Mouse (Mus musculus) retina, postnatal 7 days (tissue): Measurements from ENCODE around the gene Il12rb1.
"Not testable (repeated sequence)": the region's sequence is repeated elsewhere in the genome, so short reads cannot be mapped to it uniquely, and the experiment has no call there.

Source experiments
- DNase-seq: peaks from one replicate; pipeline ENCODE4 v3.0.0-alpha.2; 2012; ENCODE audit warnings: low read depth, low spot score

Gene Il12rb1

DNA sequence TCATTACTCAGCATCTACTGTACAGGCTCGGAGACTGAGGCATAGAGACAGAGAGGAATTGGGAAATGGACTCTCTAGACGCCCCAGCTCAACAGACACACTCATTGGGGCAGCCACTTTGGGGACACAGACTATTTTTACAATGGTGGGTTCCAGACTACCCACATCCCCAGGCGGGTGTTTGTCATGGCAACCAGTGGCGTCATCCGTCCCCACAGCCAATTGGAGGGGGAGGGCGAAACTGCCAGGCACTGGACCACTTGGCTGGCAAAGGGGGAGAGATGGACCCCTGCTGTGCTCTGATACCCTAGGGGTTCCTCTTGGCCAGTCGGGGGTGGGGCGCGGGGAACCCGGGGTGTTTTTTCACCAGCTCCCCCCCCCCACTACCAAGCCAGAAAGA, 7.6 kb upstream of the Il12rb1 start:
- no peak for DNase-seq

DNA sequence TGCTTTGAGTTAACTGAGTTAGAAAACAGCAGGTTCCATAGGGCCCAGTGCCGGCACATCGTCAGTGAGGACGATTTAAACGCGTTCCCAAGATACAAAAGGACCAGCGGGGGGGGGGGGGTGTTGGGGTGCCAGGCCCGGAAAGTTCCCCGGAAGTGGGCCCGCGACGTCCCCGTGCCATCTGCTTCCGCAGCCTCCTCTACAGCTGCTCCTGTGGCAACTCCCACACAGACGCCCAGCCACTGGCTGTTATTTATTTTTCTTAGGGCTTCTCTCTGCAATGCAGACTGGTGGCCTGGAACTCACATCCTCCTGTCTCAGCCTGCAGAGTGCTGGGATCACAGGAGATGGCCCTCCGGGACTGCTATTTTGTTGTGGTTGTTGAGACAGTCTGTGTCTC, 7.1 kb upstream of the Il12rb1 start:
- DNase-seq: no peak

DNA sequence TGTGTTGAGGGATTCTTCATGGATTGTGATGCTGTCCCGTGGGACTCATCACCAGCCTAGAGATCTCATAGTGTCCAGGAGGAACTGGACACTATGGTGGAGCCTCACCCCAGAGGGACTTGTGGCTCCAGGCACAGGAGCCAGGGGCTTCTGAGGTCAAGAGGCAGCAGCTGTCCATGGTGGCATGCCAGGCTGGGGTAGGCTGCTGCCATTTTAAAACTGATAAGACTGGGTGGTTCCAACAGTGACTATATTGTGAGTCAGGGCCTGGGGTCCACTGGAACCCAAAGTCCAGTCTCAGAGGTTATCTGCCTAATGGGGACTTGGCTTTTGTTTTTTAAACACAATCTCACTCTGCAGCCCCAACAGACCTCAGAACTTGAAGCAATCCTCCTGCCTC, 6.4 kb upstream of the Il12rb1 start:
- no peak for DNase-seq

DNA sequence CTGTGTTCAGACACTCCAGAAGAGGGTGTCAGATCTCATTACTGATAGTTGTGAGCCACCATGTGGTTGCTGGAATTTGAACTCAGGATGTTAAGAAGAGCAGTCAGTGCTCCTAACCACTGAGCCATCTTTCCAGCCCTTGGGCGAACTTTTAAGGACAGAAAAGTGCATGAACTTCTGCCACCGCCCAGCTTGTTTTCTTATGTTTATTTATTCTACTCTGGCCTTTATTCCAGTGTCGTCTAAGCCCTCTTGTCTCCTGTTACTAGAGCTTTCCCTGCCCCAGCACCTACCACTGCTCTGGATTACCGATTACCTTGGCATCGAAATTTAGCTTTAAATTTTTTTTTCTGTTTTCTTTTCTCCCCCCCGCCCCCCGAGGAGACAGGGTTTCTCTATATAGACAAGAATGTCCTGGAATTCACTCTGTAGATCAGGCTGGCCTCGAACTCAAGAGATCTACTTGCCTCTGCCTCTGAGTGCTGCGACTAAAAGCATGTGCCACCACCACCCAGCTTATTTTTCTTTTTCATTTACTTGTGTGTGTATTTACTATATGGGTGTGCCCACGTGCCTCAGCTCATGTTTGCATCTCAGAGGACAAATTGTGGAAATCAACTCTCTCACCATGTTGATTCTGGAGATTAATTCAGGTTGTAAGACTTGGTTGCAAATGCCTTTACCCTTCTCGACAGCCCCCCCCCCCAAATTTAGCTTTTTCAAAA, 5.3 kb upstream of the Il12rb1 start:
- DNase-seq: no peak

DNA sequence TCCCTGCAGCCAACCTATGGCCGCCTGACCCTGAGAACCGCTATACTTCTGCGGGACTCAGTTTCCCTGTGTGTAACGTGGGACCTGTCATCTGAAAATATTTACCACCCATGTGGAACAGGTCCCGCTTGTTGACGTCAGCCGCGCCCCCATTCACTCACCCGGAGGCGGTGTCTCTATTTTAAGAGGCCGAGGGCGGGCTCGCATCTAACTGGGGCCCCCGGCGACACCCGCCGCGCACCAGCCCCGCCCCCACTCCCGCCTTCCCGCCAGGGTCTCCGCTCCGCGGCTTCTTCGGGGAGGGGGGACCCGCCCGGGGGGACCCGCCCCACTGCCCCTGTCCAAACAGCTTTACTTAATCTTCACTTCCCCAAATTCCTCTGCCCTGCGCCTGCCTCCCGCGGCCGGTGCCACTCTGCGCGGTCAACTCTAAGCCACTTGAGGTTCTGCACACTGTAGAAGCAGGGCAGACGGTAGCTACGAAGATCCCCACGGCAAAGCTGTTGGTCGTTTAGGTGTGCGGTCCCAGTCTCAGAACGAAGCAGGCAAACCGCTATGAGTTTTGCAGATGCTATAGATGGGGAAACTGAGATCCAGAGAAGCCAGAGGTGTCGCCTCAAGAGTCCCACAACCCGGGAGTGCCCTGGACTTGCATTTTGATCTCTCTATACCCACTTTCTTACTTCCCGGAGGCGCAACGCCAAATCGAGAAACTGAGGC, 4.3 kb upstream of the Il12rb1 start:
- DNase-seq: no peak

DNA sequence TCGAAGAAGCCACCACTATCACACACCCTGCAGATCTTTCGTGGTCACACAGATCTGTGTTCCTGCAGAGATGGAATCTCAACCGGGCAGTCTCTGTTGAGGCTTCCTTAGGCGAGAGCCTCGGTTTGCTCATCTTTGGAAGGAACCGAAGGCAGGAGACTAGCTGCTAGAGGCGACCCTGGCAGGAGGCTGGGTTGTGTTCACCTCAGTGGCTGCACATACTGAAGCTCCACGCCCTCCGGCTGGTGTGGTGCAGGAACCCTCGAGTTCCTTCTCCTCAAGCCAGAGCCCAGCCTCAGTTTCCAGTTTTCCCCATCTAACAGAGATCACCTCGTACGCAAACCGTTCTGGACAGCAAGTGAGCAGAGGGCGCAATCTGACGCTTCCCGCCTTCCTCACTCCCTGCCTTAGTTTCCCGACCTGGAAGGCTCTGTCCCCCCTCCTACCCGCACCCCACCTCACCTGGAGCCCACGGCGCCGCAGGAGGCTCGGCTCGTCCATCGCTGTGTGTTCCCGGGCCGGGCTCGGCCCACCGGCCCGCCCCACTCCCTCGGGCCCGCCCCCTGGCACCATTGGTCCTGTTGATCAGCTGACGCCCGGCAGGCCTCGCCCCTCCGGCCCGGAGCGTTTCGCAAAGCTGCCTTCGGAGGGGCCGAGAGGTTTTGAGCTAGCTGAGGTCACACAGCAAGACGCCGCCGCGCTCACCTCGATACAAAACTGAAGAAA, 3.6 kb upstream of the Il12rb1 start, which contains the start of gene Mast3:
Mast3 (minus strand) TSS at position 574 of the 726 bp plus-strand sequence.
- peak; percentile 54 for DNase-seq

DNA sequence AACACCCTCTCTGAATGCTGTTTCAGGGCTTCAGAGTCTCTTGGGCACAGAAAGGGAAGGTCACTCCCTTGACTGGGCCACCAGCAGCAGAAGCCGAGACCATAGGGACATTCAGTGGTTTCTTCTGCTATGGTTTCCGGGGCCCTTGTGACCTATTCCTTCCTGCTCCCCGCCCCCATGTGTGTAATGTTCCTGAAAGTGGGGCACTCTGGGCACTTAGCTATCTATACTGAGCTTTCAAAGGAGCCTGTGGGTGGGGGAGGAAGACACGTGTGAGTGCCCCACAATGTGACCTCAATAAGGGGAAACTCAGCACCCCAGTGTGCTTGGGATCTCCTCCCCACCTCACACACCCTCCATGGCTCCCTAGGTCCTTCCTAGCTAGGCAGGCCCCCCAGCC, 1.7 kb upstream of the Il12rb1 start:
- no peak for DNase-seq

DNA sequence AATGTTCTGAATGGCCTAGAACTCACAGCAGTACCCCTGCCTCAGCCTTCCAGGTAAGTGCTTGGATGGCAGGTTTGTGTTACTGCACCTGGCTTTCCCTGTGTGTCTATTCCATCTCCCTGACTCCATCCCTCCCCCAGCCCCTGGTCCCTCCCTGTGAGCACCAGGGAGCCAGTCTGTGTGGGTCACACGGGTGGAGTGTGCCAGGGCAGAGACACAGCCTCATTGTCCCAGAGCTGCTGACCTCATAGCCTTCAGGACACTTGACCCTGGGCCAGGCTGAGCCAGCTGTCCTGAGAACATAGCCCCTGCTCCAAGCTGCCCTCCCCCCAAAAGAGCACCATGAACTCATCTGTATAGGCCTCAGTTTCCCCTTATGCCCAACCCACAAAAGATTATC, 945 bp upstream of the Il12rb1 start:
- no peak for DNase-seq

DNA sequence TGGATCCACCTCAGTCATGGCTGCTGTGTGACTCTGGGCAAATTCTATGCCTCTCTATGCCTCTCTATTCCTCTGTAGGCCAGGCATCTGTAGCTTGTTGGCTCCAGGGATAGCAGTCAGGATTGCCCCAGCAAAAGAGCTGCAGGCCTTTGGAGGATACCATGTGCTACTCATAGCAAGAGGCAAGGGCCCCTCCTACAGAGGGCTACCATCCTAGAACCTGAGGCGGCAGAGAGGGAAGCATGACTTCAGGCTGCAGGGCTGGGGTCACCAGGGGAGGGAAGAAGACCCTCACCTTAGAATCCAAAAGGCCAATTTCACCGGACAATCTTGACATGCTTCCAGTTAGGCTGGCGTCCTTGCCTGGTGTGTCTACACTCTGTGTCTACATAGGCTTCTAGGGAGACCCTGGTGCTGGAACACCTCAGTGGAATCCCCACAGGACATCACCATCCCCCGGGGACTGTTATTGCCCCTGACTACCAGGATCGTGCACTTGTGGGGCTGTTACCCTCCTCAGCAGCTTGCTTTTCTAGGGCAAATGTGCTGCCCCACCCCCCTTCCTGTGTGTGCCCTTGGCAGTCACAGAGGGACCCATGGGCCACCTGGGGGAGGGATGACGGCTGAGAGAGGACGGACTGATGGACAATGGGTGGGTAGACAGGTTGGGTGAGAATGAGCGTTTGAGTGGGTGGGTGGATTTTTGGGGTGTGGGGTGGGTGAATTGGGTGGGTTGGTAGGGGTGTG, 879 bp downstream of the Il12rb1 start:
- DNase-seq: no peak

DNA sequence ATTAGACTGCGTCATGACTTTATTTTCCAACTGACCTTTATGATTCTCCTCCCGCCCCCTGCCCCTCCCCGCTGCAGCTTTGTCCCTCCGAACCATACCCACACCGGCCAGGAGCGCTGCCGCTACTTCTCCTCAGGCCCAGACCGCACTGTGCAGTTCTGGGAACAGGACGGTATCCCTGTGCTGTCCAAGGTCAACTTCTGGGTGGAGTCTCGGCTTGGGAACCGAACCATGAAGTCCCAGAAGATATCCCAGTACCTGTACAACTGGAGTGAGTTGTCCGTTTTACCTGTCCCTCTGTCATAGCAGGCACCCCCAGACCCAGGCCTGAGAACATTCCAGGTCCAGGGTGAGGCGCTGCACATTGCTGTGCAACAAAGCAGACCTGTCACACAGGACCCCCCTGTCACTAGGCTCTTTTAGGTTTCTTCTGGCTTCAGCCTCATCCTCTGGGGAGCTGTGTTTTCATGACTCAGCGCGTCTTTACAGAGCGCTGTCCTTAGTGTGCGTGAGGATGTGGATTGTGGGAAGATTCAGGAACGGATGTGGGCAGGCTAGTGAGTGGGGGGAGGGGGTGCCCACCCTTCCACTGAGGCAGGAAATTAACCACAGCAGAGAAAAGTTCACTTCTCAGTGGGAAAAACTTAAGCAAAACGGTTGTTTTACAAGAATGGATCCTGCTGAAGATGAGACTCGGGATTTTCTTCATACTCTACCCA, 2.9 kb downstream of the Il12rb1 start:
- no peak for DNase-seq

DNA sequence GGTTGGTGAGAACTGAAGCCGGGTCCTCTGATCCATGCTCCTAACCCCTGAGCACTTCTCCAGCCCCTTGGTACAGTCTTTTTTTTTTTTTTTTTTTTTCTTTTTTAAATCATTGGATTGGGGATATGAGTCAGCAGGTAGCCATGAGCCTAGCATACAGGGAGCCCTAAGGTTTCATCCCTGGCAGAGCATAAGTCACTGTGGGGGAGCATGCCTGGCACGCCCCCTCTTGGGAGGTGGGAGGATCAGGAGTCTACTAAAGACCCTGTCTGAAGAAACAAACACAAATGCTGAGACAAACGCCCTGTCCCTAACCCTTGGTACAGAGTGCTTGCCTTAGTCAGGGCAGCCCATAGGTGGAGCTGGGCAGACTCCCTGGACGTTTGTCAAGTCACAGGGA, 3.8 kb downstream of the Il12rb1 start:
- no peak for DNase-seq

DNA sequence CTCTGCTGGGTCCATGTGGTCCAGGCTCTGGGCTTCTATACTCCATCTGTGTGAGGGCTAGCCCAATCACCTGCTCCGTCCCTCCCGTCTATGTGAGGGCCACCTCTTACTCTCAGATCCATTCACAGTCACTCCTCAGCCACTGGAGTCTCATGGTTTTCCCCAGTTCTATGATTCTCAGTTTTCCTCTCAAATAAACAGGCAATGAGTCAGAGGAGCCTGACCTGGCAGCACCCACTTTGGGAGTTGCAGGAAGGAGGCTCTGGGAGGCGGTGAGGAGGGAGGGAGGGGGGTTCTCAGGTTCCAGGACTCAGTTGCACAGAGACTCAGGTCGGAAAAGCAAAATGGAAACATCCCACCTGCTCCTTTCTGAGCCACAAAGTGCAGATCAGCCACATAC, 4.6 kb downstream of the Il12rb1 start:
- DNase-seq: no peak

DNA sequence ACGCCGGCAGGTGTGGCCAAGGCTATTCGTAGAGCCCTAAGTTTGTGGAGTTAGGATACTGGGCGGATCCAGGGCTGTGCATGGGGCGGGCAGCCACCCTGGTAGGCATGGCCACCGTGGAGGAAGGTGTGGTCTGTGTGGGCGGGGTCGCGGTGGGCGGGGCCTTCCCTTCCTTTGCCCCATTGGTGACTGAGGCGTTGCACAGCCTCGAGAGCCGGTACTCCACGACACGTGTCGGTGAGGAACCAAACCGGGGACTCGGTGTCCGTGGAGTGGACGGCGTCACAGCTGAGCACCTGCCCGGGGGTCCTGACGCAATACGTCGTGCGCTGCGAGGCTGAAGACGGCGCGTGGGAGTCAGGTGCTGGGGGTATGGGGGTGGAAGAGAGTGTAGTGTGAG, 8.4 kb downstream of the Il12rb1 start:
- no peak for DNase-seq

DNA sequence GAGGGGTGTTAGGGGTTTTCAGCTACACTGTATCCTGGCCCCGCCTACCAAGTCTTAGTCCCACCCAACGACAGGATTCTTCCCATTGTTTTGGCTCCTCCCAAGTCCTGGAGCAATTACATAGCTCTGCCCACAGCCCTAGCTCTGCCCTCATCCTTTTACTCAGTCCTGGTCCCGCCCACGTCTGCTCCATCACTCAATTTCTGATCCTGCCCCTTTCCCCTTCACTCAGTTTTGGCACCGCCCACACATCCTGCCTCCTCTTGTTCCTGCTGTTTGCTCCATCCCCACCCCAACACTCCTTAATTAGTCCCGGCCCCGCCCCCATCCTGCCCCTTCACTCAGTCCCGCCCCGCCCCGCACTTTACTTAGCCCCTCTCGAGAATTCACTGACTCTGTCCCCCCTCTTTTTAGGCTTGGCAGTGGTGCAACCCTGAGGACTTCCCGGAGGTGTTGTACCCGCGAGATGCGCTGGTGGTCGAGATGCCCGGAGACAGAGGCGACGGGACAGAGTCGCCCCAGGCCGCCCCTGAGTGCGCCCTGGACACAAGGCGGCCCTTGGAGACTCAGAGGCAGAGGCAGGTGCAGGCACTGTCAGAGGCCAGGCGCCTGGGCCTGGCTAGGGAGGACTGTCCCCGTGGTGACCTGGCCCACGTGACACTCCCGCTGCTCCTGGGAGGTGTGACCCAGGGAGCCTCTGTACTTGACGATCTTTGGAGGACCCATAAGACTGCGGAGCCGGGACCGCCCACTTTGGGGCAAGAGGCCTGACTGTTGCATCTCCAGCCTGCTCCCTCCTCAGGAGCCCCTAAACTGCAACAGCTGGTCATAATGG, 12.1 kb downstream of the Il12rb1 start:
- DNase-seq: no peak

DNA sequence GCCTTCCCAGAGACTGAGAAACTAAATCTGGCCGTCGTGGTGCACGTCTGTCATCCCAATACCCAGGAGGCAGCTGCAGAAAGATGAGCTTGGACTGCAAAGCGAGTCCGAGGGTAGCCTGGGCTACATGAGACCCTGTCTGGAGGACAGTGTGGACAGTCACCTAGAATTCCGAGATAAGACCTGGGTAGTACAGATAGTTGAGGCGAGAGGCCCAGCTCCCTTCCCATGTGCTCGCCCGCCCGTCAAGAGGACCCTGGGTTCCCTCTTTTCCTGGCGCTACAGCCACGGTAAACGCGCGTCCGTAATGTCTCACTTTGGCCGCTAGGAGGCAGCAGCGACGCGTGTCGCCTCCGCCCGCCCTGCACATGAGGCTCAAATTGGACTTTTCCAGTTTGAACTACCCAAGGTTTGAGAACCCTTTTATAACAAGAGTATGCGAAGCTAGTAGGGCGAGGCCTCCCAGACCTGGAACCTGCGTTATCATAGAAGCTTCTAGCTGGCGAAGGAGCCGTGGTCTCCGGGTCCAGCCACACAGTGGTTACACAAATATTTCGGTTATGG, 13.2 kb downstream of the Il12rb1 start:
- peak; percentile 64 for DNase-seq

DNA sequence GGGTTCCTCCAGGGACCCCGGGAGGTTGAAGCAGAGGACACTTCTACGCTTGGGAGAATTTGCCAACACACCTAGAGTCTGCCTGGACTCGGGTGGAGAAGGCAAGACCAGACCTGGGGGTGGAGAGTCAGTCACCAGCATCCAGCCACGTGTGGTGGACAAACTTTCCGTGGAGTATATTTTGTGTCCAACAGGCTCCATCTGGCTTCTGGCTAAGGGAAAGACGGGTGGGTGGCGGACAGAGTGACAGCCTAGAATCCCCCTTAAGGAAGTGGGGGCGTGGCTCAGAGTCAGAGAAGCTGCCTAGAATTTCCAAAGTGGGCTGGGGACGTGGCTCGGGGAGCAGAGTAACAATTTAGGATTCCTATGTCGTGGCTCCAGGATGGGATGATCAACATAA, 13.7 kb downstream of the Il12rb1 start:
- no peak for DNase-seq

DNA sequence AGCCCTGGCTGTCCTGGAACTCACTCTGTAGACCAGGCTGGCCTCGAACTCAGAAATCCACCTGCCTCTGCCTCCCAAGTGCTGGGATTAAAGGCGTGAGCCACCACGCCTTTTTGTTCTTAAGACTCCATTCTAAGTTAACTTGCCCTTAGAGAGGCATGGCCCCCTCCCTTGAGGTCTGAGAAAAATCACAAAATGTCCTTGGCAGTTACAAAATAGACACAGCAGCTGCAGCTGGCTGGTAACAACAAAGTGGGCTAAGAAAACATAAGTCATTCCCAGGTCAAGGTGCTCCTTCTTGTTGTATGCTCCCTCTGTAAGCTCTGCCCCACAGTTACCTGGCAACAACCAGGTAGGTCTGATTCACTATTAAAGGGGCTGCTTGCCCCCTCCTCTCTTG, 14.3 kb downstream of the Il12rb1 start:
- not testable (repeated sequence) for DNase-seq

DNA sequence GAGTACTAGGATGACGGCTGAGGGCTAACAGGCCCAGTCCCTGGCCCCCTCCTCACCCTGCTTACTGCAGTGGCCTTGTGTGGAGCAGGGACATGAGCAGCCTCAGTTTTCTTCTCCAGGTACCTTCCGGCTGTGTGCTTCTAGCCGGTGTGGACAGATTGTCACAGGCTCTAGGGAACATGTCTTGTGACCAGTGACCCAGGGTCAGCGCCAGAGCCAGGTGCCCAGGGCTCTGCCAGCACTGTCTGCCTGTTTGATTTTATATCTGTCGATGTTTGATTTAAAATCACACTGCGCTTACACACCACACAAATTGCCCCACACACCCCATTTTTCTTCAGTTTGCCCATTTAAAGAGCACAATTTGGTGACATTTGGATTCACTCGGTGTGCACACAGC, 15.6 kb downstream of the Il12rb1 start:
- no peak for DNase-seq

DNA sequence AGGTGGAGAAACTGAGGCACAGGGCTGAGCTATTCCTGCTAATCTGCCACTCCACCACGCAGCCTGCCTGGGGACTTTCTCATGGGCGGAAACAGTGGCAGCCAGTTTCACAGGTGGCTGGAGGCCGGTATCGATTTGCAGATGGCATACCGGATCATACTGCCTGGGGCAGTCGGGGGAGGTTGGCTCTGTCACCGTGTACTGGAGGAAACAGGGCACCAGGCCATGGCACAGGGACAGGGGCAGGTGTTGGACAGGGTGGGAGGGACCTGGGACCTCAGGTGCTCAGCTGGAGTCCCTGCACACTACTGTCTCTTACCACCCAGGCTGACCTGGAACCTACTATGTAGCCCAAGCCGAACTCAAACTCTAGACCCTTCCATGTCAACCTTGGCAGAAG, 17.6 kb downstream of the Il12rb1 start:
- DNase-seq: no peak

DNA sequence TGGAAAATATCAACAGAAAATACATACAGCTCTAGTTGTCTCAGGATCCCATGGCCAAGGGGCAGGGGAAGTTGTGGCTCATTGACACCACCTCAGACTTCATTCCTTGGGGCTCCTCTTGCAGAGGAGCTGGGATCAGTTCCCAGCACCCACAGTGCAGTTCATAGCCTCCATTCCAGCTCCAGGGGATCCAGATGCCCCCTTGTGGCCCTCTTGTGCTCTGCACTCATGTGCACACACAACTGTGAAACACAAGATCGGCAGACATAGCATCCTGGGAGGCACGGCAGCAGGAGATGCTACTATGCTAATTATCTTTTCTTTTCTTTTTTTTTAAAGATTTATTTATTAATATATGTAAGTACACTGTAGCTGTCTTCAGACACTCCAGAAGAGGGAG, 18.8 kb downstream of the Il12rb1 start:
- no peak for DNase-seq
